Mouse (Mus musculus) embryonic facial prominence, embryonic 15.5 days (tissue): ENCODE results near the gene Olfr223. TPM values are rescaled to one million over a fixed set of nuclear protein-coding genes. Genes with fewer than 3 reads are reported as not detected.

ENCODE experiments used
- ATAC-seq: fragments of 200-750 bp; cut with Nextera tagmentation; 2 replicates; pipeline ENCODE4 v1.8.0; 2017; ENCODE audit warnings: low read depth, moderate TSS enrichment; ENCODE audit not compliant: insufficient number of reproducible peaks, low FRiP score, low TSS enrichment
- H3K27ac ChIP-seq: fragments of 300-500 bp; sonication (generic); replicated peaks from 2 replicates; pipeline ENCODE4 v1.5.1; 2015; ENCODE audit warnings: mild to moderate bottlenecking, inconsistent platforms
- H3K27me3 ChIP-seq: fragments of 300-500 bp; sonication (generic); 2 replicates; pipeline ENCODE4 v1.6.1; 2015; ENCODE audit warnings: inconsistent platforms
- H3K36me3 ChIP-seq: fragments of 300-500 bp; sonication (generic); 2 replicates; pipeline ENCODE4 v1.6.1; 2015; ENCODE audit warnings: mild to moderate bottlenecking, inconsistent platforms
- H3K4me1 ChIP-seq: fragments of 300-500 bp; sonication (generic); 2 replicates; pipeline ENCODE4 v1.6.1; 2015; ENCODE audit warnings: inconsistent platforms
- H3K4me2 ChIP-seq: fragments of 300-500 bp; sonication (generic); replicated peaks from 2 replicates; pipeline ENCODE4 v1.6.1; 2015; ENCODE audit warnings: mild to moderate bottlenecking, inconsistent platforms
- H3K4me3 ChIP-seq: fragments of 300-500 bp; sonication (generic); replicated peaks from 2 replicates; pipeline ENCODE4 v1.5.1; 2015; ENCODE audit warnings: mild to moderate bottlenecking, inconsistent platforms
- H3K9ac ChIP-seq: fragments of 300-500 bp; sonication (generic); 2 replicates; pipeline ENCODE4 v1.6.1; 2015; ENCODE audit warnings: inconsistent platforms
- H3K9me3 ChIP-seq: fragments of 300-500 bp; sonication (generic); replicated peaks from 2 replicates; pipeline ENCODE4 v1.6.1; 2016; ENCODE audit warnings: inconsistent platforms
- WGBS: fragments of 180-500 bp; shearing (Covaris S2); methylation state at CpG from one replicate; pipeline ENCODE4 v1.1.7; 2015; 5-methylcytosine and 5-hydroxymethylcytosine counted together
- polyA plus RNA-seq: library from polyadenylated mRNA; unstranded; fragments of >200 nt; fragmentation: Nextera tagmentation; extraction: Ambion mirVana; gene quantifications from 2 replicates; pipeline ENCODE4 v1.2.1, GENCODE M21; 2015

Olfr223 gene
- polyA plus RNA-seq, 1 experiment from 2014 or later: not detected

- no peak overlapping the region for H3K27ac ChIP-seq
- H3K4me3 ChIP-seq: no peak overlapping the region
- no peak overlapping the region for H3K9ac ChIP-seq
- H3K4me2 ChIP-seq: no peak overlapping the region
- ATAC-seq: no peak
- H3K27me3 ChIP-seq: no peaks in the 10 kb centered on the region
- no peaks in the 10 kb centered on the region for H3K9me3 ChIP-seq
- WGBS: 69% methylated on average over 3 of the region's 3 CpGs
- H3K4me1 ChIP-seq: peaks cover 3% of the 10 kb centered on the region
- H3K36me3 ChIP-seq: no peaks in the 10 kb centered on the region
Measured at GRCm38 (mm10) chr11:59543376-59543775, 49.7 kb downstream of the Olfr223 start.

- H3K4me3 ChIP-seq: no peak overlapping the region
- no peak overlapping the region for H3K9ac ChIP-seq
- no peak for ATAC-seq
- H3K4me2 ChIP-seq: no peak overlapping the region
- no peaks in the 10 kb centered on the region for H3K36me3 ChIP-seq
- no peaks in the 10 kb centered on the region for H3K27me3 ChIP-seq
- 79% methylated on average over 6 of the region's 6 CpGs for WGBS
- no peaks in the 10 kb centered on the region for H3K9me3 ChIP-seq
- peaks cover 11% of the 10 kb centered on the region for H3K4me1 ChIP-seq
- no peak overlapping the region for H3K27ac ChIP-seq
Measured at GRCm38 (mm10) chr11:59542442-59542841, 50.6 kb downstream of the Olfr223 start.

GRCm38 (mm10) chr11:59541324-59541723, 51.8 kb downstream of the Olfr223 start, which contains the start of gene Nlrp3:
TSS of gene Nlrp3 (plus strand) at chr11:59541568.
- Histone ChIP-seq H3K27me3 (no peaks in the 10 kb centered on the region), H3K9me3 (no peaks in the 10 kb centered on the region), H3K4me1 (peaks cover 15% of the 10 kb centered on the region), H3K36me3 (no peaks in the 10 kb centered on the region), H3K27ac (no peak within 1 kb of the TSS), H3K4me2 (no peak within 1 kb of the TSS), H3K4me3 (no peak within 1 kb of the TSS), H3K9ac (no peak within 1 kb of the TSS)
- 42% methylated on average over 3 of the region's 3 CpGs for WGBS
- ATAC-seq: no peak

- no peak for ATAC-seq
- no peak overlapping the region for H3K9ac ChIP-seq
- no peak overlapping the region for H3K27ac ChIP-seq
- WGBS: 75% methylated on average over 3 of the region's 3 CpGs
- no peak overlapping the region for H3K4me3 ChIP-seq
- H3K4me1 ChIP-seq: peaks cover 15% of the 10 kb centered on the region
- H3K36me3 ChIP-seq: no peaks in the 10 kb centered on the region
- H3K4me2 ChIP-seq: no peak overlapping the region
- no peaks in the 10 kb centered on the region for H3K27me3 ChIP-seq
- no peaks in the 10 kb centered on the region for H3K9me3 ChIP-seq
Measured at GRCm38 (mm10) chr11:59540123-59540522, 53.0 kb downstream of the Olfr223 start.

Other genes with a start within 250 kb of the Olfr223 start
- not detected in 2 replicates for gene Prss38, start 217.6 kb downstream of the Olfr223 start, polyA plus RNA-seq
- gene Jmjd4, start 143.2 kb downstream of the Olfr223 start, polyA plus RNA-seq: 10.8 and 12.1 TPM in 2 replicates
- 115 and 121 TPM in 2 replicates for gene Snap47, start 142.1 kb downstream of the Olfr223 start, polyA plus RNA-seq
- gene Zfp867, start 120.8 kb downstream of the Olfr223 start, polyA plus RNA-seq: 8.8 and 8.9 TPM in 2 replicates
- 21.2 and 22.2 TPM in 2 replicates for gene Zkscan17, start 66.5 kb downstream of the Olfr223 start, polyA plus RNA-seq
- 0.16 and 0.25 TPM in 2 replicates for gene Nlrp3, start 51.7 kb downstream of the Olfr223 start, polyA plus RNA-seq
- gene Olfr222, start 17.1 kb downstream of the Olfr223 start, polyA plus RNA-seq: 0.30 and 0.43 TPM in 2 replicates
- gene Mprip, start 68.0 kb upstream of the Olfr223 start, polyA plus RNA-seq: 66.9 and 75.8 TPM in 2 replicates
- gene Pld6, start 194.4 kb upstream of the Olfr223 start, polyA plus RNA-seq: 2.8 and 3.8 TPM in 2 replicates
- gene Flcn, start 216.7 kb upstream of the Olfr223 start, polyA plus RNA-seq: 36.6 and 38.9 TPM in 2 replicates
- 42.7 and 43.4 TPM in 2 replicates for gene Nt5m, start 246.2 kb upstream of the Olfr223 start, polyA plus RNA-seq
- gene Cops3, start 246.5 kb upstream of the Olfr223 start, polyA plus RNA-seq: 175 and 181 TPM in 2 replicates